Mouse (Mus musculus) CH12.LX (cell line): ENCODE measurements around the gene Gnb1l. TPM values are rescaled to one million over a fixed set of nuclear protein-coding genes. Genes with fewer than 3 reads are reported as not detected.

Experiments
- DNase-seq: peaks from one replicate; pipeline ENCODE4 v3.0.0-alpha.2; 2013; ENCODE audit errors: extremely low read depth
- H3K27ac ChIP-seq: 2 replicates; pipeline ENCODE4 v1.5.1; 2012; ENCODE audit warnings: low read depth, mild to moderate bottlenecking, control low read depth, moderate library complexity; ENCODE audit not compliant: insufficient read depth
- H3K27me3 ChIP-seq: replicated peaks from 2 replicates; pipeline ENCODE3; 2012; ENCODE audit warnings: inconsistent platforms
- H3K36me3 ChIP-seq, 2 experiments: replicated peaks in 1 of 2; 2 replicates each; pipeline versions ENCODE3 to v1.6.1; 2012; ENCODE audit warnings: inconsistent platforms in 1 of 2, low read length in 1 of 2, mild to moderate bottlenecking in 1 of 2, mixed read lengths in 1 of 2, moderate library complexity in 1 of 2; ENCODE audit not compliant: control insufficient read depth in 1 of 2, insufficient read depth in 1 of 2
- H3K4me1 ChIP-seq, 2 experiments: 2 replicates each; pipeline ENCODE4 v1.6.1; 2012; ENCODE audit warnings: inconsistent platforms in 1 of 2, moderate library complexity in 1 of 2; ENCODE audit not compliant: insufficient read depth in 2 of 2, control insufficient read depth in 1 of 2
- H3K4me2 ChIP-seq: 2 replicates; pipeline ENCODE4 v1.6.1; 2012; ENCODE audit warnings: low read depth, mild to moderate bottlenecking, control low read depth; ENCODE audit not compliant: poor library complexity, insufficient read depth, severe bottlenecking
- H3K4me3 ChIP-seq, 3 experiments: fragments of 150-350 bp in 1 of 3; sonication (generic) in 1 of 3; replicated peaks in 1 of 3; 2 replicates each; pipeline versions ENCODE3 to v1.5.1; 2011 to 2012; ENCODE audit warnings: low read depth in 2 of 3, low read length in 2 of 3, mild to moderate bottlenecking in 2 of 3, moderate library complexity in 2 of 3, control low read depth in 1 of 3, improper control_type of control experiment in 1 of 3, inconsistent platforms in 1 of 3, mixed read lengths in 1 of 3; ENCODE audit not compliant: poor library complexity in 1 of 3
- H3K79me2 ChIP-seq: replicated peaks from 2 replicates; pipeline ENCODE4 v1.6.1; 2012; ENCODE audit warnings: mild to moderate bottlenecking, moderate library complexity; ENCODE audit not compliant: control insufficient read depth, poor library complexity, insufficient read depth, severe bottlenecking; ENCODE audit errors: extremely low read depth
- H3K9ac ChIP-seq: 2 replicates; pipeline ENCODE4 v1.6.1; 2012; ENCODE audit warnings: low read depth, mild to moderate bottlenecking, control low read depth, moderate library complexity; ENCODE audit not compliant: insufficient read depth
- H3K9me3 ChIP-seq: replicated peaks from 2 replicates; pipeline ENCODE3; 2012; ENCODE audit warnings: low read length, inconsistent platforms, mixed read lengths
- BHLHE40 ChIP-seq: IDR thresholded peaks from 2 replicates; pipeline ENCODE4 v1.6.1; 2011; ENCODE audit warnings: mild to moderate bottlenecking, low read depth, low read length, improper control_type of control experiment
- CHD2 ChIP-seq: IDR thresholded peaks from 2 replicates; pipeline ENCODE4 v1.6.1; 2011; ENCODE audit warnings: low read length, improper control_type of control experiment
- CTCF ChIP-seq, 2 experiments: IDR thresholded peaks in 1 of 2; conservative IDR thresholded peaks in 1 of 2; 2 replicates each; pipeline ENCODE4 v1.5.1; 2011 to 2012; ENCODE audit warnings: low read depth in 2 of 2, low read length in 2 of 2, improper control_type of control experiment in 1 of 2, inconsistent platforms in 1 of 2, mild to moderate bottlenecking in 1 of 2, moderate library complexity in 1 of 2
- E2F4 ChIP-seq: IDR thresholded peaks from 2 replicates; pipeline ENCODE4 v1.6.1; 2011; ENCODE audit warnings: low read depth, low read length, improper control_type of control experiment; ENCODE audit not compliant: insufficient replicate concordance
- ELF1 ChIP-seq: IDR thresholded peaks from 2 replicates; pipeline ENCODE4 v1.6.1; 2014; ENCODE audit warnings: low read depth, mild to moderate bottlenecking, inconsistent platforms, low read length, improper control_type of control experiment
- ETS1 ChIP-seq: conservative IDR thresholded peaks from 2 replicates; pipeline ENCODE4 v1.6.1; 2012; ENCODE audit warnings: low read depth, mild to moderate bottlenecking, inconsistent platforms, low read length, improper control_type of control experiment, moderate library complexity
- IRF4 ChIP-seq: IDR thresholded peaks from 2 replicates; pipeline ENCODE4 v1.6.1; 2014; ENCODE audit warnings: low read depth, mild to moderate bottlenecking, inconsistent platforms, low read length, improper control_type of control experiment
- JUN ChIP-seq: IDR thresholded peaks from 2 replicates; pipeline ENCODE4 v1.6.1; 2011; ENCODE audit warnings: low read depth, mild to moderate bottlenecking, low read length, improper control_type of control experiment, moderate library complexity; ENCODE audit not compliant: insufficient read depth
- JUND ChIP-seq: conservative IDR thresholded peaks from 2 replicates; pipeline ENCODE4 v1.6.1; 2011; ENCODE audit warnings: low read depth, low read length, improper control_type of control experiment
- KAT2A ChIP-seq: IDR thresholded peaks from 2 replicates; pipeline ENCODE4 v1.6.1; 2012; ENCODE audit warnings: low read length, improper control_type of control experiment, inconsistent platforms; ENCODE audit not compliant: insufficient replicate concordance
- MAFK ChIP-seq: IDR thresholded peaks from 2 replicates; pipeline ENCODE4 v1.6.1; 2011; ENCODE audit warnings: low read length, improper control_type of control experiment; ENCODE audit not compliant: insufficient replicate concordance
- MAZ ChIP-seq: IDR thresholded peaks from 2 replicates; pipeline ENCODE4 v1.6.1; 2012; ENCODE audit warnings: low read depth, mild to moderate bottlenecking, inconsistent platforms, low read length, improper control_type of control experiment, moderate library complexity
- MEF2A ChIP-seq: IDR thresholded peaks from 2 replicates; pipeline ENCODE4 v1.6.1; 2014; ENCODE audit warnings: low read depth, mild to moderate bottlenecking, inconsistent platforms, low read length, improper control_type of control experiment, borderline replicate concordance
- MYC ChIP-seq: IDR thresholded peaks from 2 replicates; pipeline ENCODE4 v1.6.1; 2011; ENCODE audit warnings: low read depth, mild to moderate bottlenecking, improper control_type of control experiment, low read length
- PAX5 ChIP-seq: IDR thresholded peaks from 2 replicates; pipeline ENCODE4 v1.6.1; 2012; ENCODE audit warnings: low read length, inconsistent platforms, mixed read lengths
- POLR2A ChIP-seq: IDR thresholded peaks from 2 replicates; pipeline ENCODE4 v1.6.1; 2011; ENCODE audit warnings: low read depth, mild to moderate bottlenecking, improper control_type of control experiment, low read length
- POLR2AphosphoS2 ChIP-seq: IDR thresholded peaks from 2 replicates; pipeline ENCODE4 v1.6.1; 2011; ENCODE audit warnings: low read depth, low read length, improper control_type of control experiment
- RAD21 ChIP-seq: IDR thresholded peaks from 2 replicates; pipeline ENCODE4 v1.6.1; 2011; ENCODE audit warnings: low read depth, mild to moderate bottlenecking, low read length, improper control_type of control experiment, moderate library complexity
- RCOR1 ChIP-seq: conservative IDR thresholded peaks from 2 replicates; pipeline ENCODE4 v1.6.1; 2012; ENCODE audit warnings: low read depth, mild to moderate bottlenecking, inconsistent platforms, low read length, improper control_type of control experiment
- SIN3A ChIP-seq: IDR thresholded peaks from 2 replicates; pipeline ENCODE4 v1.6.1; 2012; ENCODE audit warnings: low read length, improper control_type of control experiment, inconsistent platforms
- SMC3 ChIP-seq: IDR thresholded peaks from 2 replicates; pipeline ENCODE4 v1.6.1; 2011; ENCODE audit warnings: low read depth, low read length, improper control_type of control experiment
- TBP ChIP-seq: conservative IDR thresholded peaks from 2 replicates; pipeline ENCODE4 v1.6.1; 2011; ENCODE audit warnings: low read depth, low read length, improper control_type of control experiment
- USF1 ChIP-seq: IDR thresholded peaks from 2 replicates; pipeline ENCODE4 v1.6.1; 2014; ENCODE audit warnings: low read depth, mild to moderate bottlenecking, inconsistent platforms, low read length, improper control_type of control experiment
- ZKSCAN1 ChIP-seq: IDR thresholded peaks from 2 replicates; pipeline ENCODE4 v1.6.1; 2012; ENCODE audit warnings: low read depth, inconsistent platforms, low read length, improper control_type of control experiment, borderline replicate concordance
- ZMIZ1 ChIP-seq: IDR thresholded peaks from 2 replicates; pipeline ENCODE4 v1.6.1; 2012; ENCODE audit warnings: low read depth, mild to moderate bottlenecking, inconsistent platforms, low read length, improper control_type of control experiment
- ZNF384 ChIP-seq: IDR thresholded peaks from 2 replicates; pipeline ENCODE4 v1.6.1; 2012; ENCODE audit warnings: low read depth, low read length, improper control_type of control experiment, inconsistent platforms
- dilution Hi-C: fragments of 300-500 bp; cut with MboI; formaldehyde crosslinking; loops from 2 replicates; pipeline ENCODE4 v1.14.3; 2020; ENCODE audit warnings: low sequenced_read_pairs; ENCODE audit not compliant: extremely low pct_unique_long_range_greater_than_20kb, extremely low pct_ligation_motif_present
- in situ Hi-C: fragments of 300-500 bp; cut with MboI; formaldehyde crosslinking; loops from 3 replicates; pipeline ENCODE4 v1.14.3; 2019; ENCODE audit warnings: low sequenced_read_pairs, low pct_ligation_motif_present, low pct_unique_long_range_greater_than_20kb, mixed read lengths
- polyA plus RNA-seq: library from polyadenylated mRNA; unstranded; fragments of >175 nt; gene quantifications from 2 replicates; pipeline ENCODE4 v1.2.1, GENCODE M21; 2012; ENCODE audit warnings: low read depth; ENCODE audit not compliant: insufficient read length
- total RNA-seq, 2 experiments: library from RNA; depleted of rRNA; stranded (reverse); fragments of 300-350 nt in 1 of 2; fragments of >200 nt in 1 of 2; gene quantifications; 2 replicates each; pipeline ENCODE4 v1.2.3; 2012 to 2014

The Gnb1l gene
- total and polyA plus RNA-seq, 3 experiments, result 15.9 to 25.5 (median 21.5) TPM

- Histone ChIP-seq H3K4me2 (no peak overlapping the region), H3K9ac (no peak overlapping the region), H3K9me3 (peaks cover 20% of the 10 kb centered on the region), H3K79me2 (no peaks in the 10 kb centered on the region)
- dilution Hi-C loops, result no loop called here
- in situ Hi-C loops, result no loop called here
- no peak for DNase-seq
- TF ChIP-seq ELF1 (no peak), SMC3 (no peak), MYC (no peak), TBP (no peak), POLR2A (no peak), ZKSCAN1 (no peak), IRF4 (no peak), JUN (no peak), SIN3A (no peak), ETS1 (no peak), PAX5 (no peak), E2F4 (no peak), RCOR1 (no peak), RAD21 (no peak), MAZ (no peak), CHD2 (no peak), JUND (no peak), MAFK (no peak)
- TF ChIP-seq, all 38 proteins: peak for 0
- H3K27me3 ChIP-seq, result peaks cover 52% of the 10 kb centered on the region
- peaks cover 4 to 7% of the 10 kb centered on the region in 2 experiments; a peak in 2 of 4 replicates for H3K4me1 ChIP-seq
- H3K4me3 ChIP-seq, result no peak overlapping the region
- no peaks in the 10 kb centered on the region for H3K36me3 ChIP-seq
- H3K27ac ChIP-seq, result no peak overlapping the region
Observed at GRCm38 (mm10) chr16:18591047-18592018, 92.8 kb downstream of the Gnb1l start.

GRCm38 (mm10) chr16:18593930-18594329 lies 95.4 kb downstream of the Gnb1l start:
- in situ Hi-C loops (no loop called here), dilution Hi-C loops (no loop called here)
- H3K27ac ChIP-seq, result no peak overlapping the region
- H3K4me2 ChIP-seq, result no peak overlapping the region
- H3K27me3 ChIP-seq, result peaks cover 56% of the 10 kb centered on the region
- peaks cover under 1% of the 10 kb centered on the region for H3K9me3 ChIP-seq
- H3K4me1 ChIP-seq, result peaks cover 4 to 7% of the 10 kb centered on the region in 2 experiments; a peak in 2 of 4 replicates
- H3K36me3 ChIP-seq, result no peaks in the 10 kb centered on the region
- TF ChIP-seq CHD2, result no peak
- TF ChIP-seq KAT2A, result no peak
- TF ChIP-seq CTCF (conservative IDR thresholded peaks at IDR 0.05 in 1 of 2, IDR thresholded peaks at IDR 0.05 in 1 of 2; ENCODE audit: low read depth in 2 of 2, low read length in 2 of 2), result no peak
- TF ChIP-seq POLR2AphosphoS2, result no peak
- TF ChIP-seq USF1, result no peak
- no peak for TF ChIP-seq TBP
- TF ChIP-seq BHLHE40, result no peak
- no peak for TF ChIP-seq MEF2A
- no peak for TF ChIP-seq RAD21
- TF ChIP-seq ZMIZ1, result no peak
- TF ChIP-seq ETS1, result no peak
- TF ChIP-seq IRF4, result no peak
- no peak for TF ChIP-seq ZNF384
- TF ChIP-seq POLR2A, result no peak
- no peak for TF ChIP-seq JUND
- H3K9ac ChIP-seq, result no peak overlapping the region
- H3K79me2 ChIP-seq, result no peaks in the 10 kb centered on the region
- no peak for DNase-seq
- no peak overlapping the region for H3K4me3 ChIP-seq
